ENCODE assay signal across 8 mouse cellular contexts in genomic region chr7:25658657-25659472, GRCm38 (mm10). TPM values are rescaled to one million over a fixed set of nuclear protein-coding genes. Genes with fewer than 3 reads are reported as not detected.
DNase-seq lines count a peak whose midpoint lies in the region; ATAC-seq lines count a peak whose summit lies in the region.

TSS of gene Bckdha (minus strand) at chr7:25658981.
TSS of gene Exosc5 (plus strand) at chr7:25659164.

- H3K27me3 ChIP-seq in heart, embryonic 14.5 days (ENCODE audit: control insufficient read depth, insufficient read depth, low read length) = no peaks in the 10 kb centered on the region
- H3K27me3 ChIP-seq in liver, embryonic 13.5 days = no peaks in the 10 kb centered on the region
- no peaks in the 10 kb centered on the region for H3K27me3 ChIP-seq in stomach, embryonic 16.5 days (ENCODE audit: control insufficient read depth, insufficient read depth, low read length)

- under 1% methylated on average over 50 of the region's 50 CpGs for WGBS in heart, embryonic 14.5 days
- under 1% methylated on average over 50 of the region's 50 CpGs for WGBS in liver, embryonic 13.5 days (ENCODE audit: insufficient replicate concordance)
- under 1% methylated on average over 50 of the region's 50 CpGs for WGBS in stomach, embryonic 16.5 days

- H3K9me3 ChIP-seq in heart, embryonic 14.5 days (ENCODE audit: control insufficient read depth, low read length) = no peaks in the 10 kb centered on the region
- no peaks in the 10 kb centered on the region for H3K9me3 ChIP-seq in liver, embryonic 13.5 days (replicated peaks)
- no peaks in the 10 kb centered on the region for H3K9me3 ChIP-seq in stomach, embryonic 16.5 days (replicated peaks; ENCODE audit: control insufficient read depth, low read length)

- DNase-seq in c-Kit-negative CD71-positive TER-119-positive erythroid progenitor cells, embryonic 14.5 days (ENCODE audit: low read depth, low spot score) = peak; percentile 99
- peak; percentile 100 for DNase-seq in fibroblast of lung, adult 2 months (ENCODE audit: low read depth)
- peak; percentile 100 for DNase-seq in kidney, postnatal 14 days
- peak; percentile 99 for DNase-seq in liver, embryonic 13.5 days
- peak; percentile 97 for DNase-seq in neural tube, embryonic 10.5 days (ENCODE audit: extremely low spot score, low spot score)

- peak within 1 kb of the TSS; percentile 79 for H3K4me2 ChIP-seq in heart, embryonic 14.5 days (ENCODE audit: low read length)
- peak within 1 kb of the TSS; percentile 80 for H3K4me2 ChIP-seq in liver, embryonic 13.5 days
- peak within 1 kb of the TSS; percentile 79 for H3K4me2 ChIP-seq in stomach, embryonic 16.5 days (ENCODE audit: low read depth, low read length)

- peaks cover 13% of the 10 kb centered on the region; the same call in 1 of the 2 replicates for H3K36me3 ChIP-seq in heart, embryonic 14.5 days (ENCODE audit: control insufficient read depth, insufficient read depth, low read length)
- H3K36me3 ChIP-seq in liver, embryonic 13.5 days = peaks cover 23% of the 10 kb centered on the region
- no peaks in the 10 kb centered on the region for H3K36me3 ChIP-seq in stomach, embryonic 16.5 days (ENCODE audit: control insufficient read depth, insufficient read depth, low read length)

- peak within 1 kb of the TSS; percentile 67 to 71 for H3K4me3 ChIP-seq in heart, embryonic 14.5 days (ENCODE audit: control insufficient read depth in 1 of 2, insufficient read depth in 1 of 2, low read depth in 1 of 2, low read length in 2 of 2)
- peak within 1 kb of the TSS; percentile 77 for H3K4me3 ChIP-seq in liver, embryonic 13.5 days (replicated peaks)
- H3K4me3 ChIP-seq in stomach, embryonic 16.5 days (replicated peaks; ENCODE audit: low read length) = peak within 1 kb of the TSS; percentile 74

- peak within 1 kb of the TSS; percentile 82 to 84 for H3K27ac ChIP-seq in heart, embryonic 14.5 days (replicated peaks in 1 of 2; ENCODE audit: control insufficient read depth in 1 of 2, insufficient read depth in 1 of 2, low read depth in 2 of 2, low read length in 2 of 2)
- H3K27ac ChIP-seq in liver, embryonic 13.5 days = no peak within 1 kb of the TSS; the same call in 1 of the 2 replicates
- H3K27ac ChIP-seq in stomach, embryonic 16.5 days (ENCODE audit: low read length) = peak within 1 kb of the TSS; percentile 87

- peaks cover 4 to 14% of the 10 kb centered on the region in 2 experiments for H3K4me1 ChIP-seq in heart, embryonic 14.5 days (ENCODE audit: control insufficient read depth in 2 of 2, insufficient read depth in 2 of 2, low read length in 2 of 2)
- peaks cover 36% of the 10 kb centered on the region for H3K4me1 ChIP-seq in liver, embryonic 13.5 days (replicated peaks)
- H3K4me1 ChIP-seq in stomach, embryonic 16.5 days (ENCODE audit: control insufficient read depth, insufficient read depth, low read length) = peaks cover 15% of the 10 kb centered on the region; the same call in 1 of the 2 replicates

- ATAC-seq in CD4-positive, CD25-positive, alpha-beta regulatory T cell, adult 4 months = peak; percentile 99
- ATAC-seq in heart, embryonic 14.5 days (ENCODE audit: insufficient number of reproducible peaks, insufficient read depth, low FRiP score, low read depth) = peak; percentile 100
- peak; percentile 96 for ATAC-seq in liver, embryonic 13.5 days (ENCODE audit: low read depth)
- peak; percentile 99 for ATAC-seq in stomach, embryonic 16.5 days (ENCODE audit: insufficient read depth, low FRiP score)

- peak within 1 kb of the TSS; percentile 86 for H3K9ac ChIP-seq in heart, embryonic 14.5 days (ENCODE audit: low read length)
- H3K9ac ChIP-seq in liver, embryonic 13.5 days = peak within 1 kb of the TSS; percentile 80
- peak within 1 kb of the TSS; percentile 81 for H3K9ac ChIP-seq in stomach, embryonic 16.5 days (ENCODE audit: low read length)

RNA-seq across cellular contexts. Expression of gene Bckdha, which starts in this region (rescaled TPM):
- polyA plus RNA-seq in CD4-positive, CD25-positive, alpha-beta regulatory T cell, adult 4 months (2017; shearing (Covaris generic)) = 10 to 100 TPM; 16.6 to 27.7 TPM
- 46.8 and 55.5 TPM in 2 replicates for polyA plus RNA-seq in heart, embryonic 14.5 days (2014; fragmentation: Nextera tagmentation; extraction: Ambion mirVana)
- 20.0 and 21.6 TPM in 2 replicates for polyA plus RNA-seq in liver, embryonic 13.5 days (2015; fragmentation: Nextera tagmentation; extraction: Ambion mirVana)
- polyA plus RNA-seq in stomach, embryonic 16.5 days (2015; fragmentation: Nextera tagmentation; extraction: Ambion mirVana) = 54.1 and 54.4 TPM in 2 replicates

RNA-seq across cellular contexts. Expression of gene Exosc5, which starts in this region (rescaled TPM):
- polyA plus RNA-seq in CD4-positive, CD25-positive, alpha-beta regulatory T cell, adult 4 months (2017; shearing (Covaris generic)) = 100 to 1,000 TPM in 1 of 2 experiments, 10 to 100 TPM in 1; 97.0 to 157 TPM
- polyA plus RNA-seq in heart, embryonic 14.5 days (2014; fragmentation: Nextera tagmentation; extraction: Ambion mirVana) = 33.9 and 35.8 TPM in 2 replicates
- polyA plus RNA-seq in liver, embryonic 13.5 days (2015; fragmentation: Nextera tagmentation; extraction: Ambion mirVana) = 62.3 and 68.8 TPM in 2 replicates
- polyA plus RNA-seq in stomach, embryonic 16.5 days (2015; fragmentation: Nextera tagmentation; extraction: Ambion mirVana) = 70.0 and 73.0 TPM in 2 replicates
